Mouse (Mus musculus) frontal cortex, postnatal 10 days (tissue): ENCODE results near the gene Actr10.

ENCODE experiments used
- DNase-seq, 2 experiments: peaks; one replicate each; pipeline ENCODE4 v3.0.0; 2022; ENCODE audit warnings: low spot score in 2 of 2, mixed read lengths in 1 of 2

Gene Actr10

DNA sequence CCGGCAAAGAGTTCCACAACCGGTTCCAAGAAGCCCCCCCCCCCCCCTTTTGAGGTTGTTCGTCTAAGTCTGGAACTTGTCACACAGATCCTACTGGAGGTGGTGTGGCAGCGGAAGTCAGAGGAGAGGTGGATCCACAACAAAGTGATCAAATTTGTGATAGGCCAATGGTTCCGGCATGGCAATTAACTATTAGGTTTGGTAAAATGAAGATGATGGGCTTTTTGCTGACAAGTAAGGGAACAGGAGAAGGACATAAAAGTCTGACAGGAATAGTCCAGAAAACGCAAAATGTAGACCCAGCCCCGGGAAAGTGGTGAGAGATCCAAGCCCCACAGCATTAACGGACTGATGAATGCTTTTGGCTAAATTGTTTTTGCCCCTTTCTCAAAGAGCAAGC, 29.9 kb downstream of the Actr10 start:
- DNase-seq: no peak

DNA sequence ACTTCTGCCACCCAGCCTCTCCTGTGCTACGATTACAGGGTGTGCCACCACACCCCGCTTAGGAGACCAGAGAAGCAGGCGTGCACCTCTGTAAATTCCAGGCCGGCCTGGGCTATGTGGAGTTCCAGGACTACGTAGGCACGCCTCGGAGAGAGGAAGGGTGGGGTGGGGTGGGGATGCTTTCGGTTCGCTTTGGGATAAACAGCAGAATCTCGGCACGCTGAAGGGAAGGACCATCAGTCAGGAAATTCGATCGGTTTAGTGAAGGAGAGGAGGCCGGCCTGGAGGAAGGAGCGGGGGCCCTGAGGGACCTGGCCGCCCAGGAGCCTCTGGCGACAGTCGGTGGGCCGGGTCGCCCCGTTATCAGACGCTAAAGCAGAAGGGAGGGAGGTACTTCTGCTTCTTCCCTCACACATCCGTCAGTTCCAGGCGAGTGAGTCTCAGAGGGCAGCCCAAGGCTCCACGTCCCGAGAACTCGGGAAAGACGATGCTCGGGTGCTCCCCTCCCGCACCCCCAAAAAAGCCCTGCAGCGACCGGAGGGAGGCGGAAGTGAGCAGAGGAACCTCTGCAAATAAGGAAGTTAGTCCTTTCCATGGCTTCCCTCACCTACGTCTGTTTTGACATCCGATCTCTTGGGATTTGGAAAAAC, 30.6 kb downstream of the Actr10 start:
- peak; percentile 67 to 75 for DNase-seq

DNA sequence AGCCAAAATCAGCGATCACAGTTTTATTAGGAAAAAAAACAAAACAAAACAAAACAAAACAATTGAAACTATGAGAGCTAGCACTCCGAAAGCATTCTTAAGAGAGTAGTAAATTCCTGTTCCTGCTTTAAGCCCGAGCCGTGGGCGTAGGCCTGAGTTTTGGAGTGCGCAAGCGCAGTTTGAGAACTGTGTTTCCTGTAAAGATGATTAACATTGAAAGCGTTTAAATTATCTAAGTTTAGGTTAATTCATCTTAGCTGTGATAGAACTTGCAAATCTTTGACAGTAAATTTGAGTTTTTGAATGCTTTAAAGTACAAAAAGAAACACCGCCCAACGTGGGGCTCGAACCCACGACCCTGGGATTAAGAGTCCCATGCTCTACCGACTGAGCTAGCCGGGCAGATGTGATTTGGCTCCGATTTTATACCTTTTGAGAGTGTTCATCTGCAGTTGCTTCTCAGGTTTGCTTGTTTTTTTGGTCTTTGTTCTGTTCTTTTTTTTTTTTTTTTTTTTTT, 31.2 kb downstream of the Actr10 start:
- peak; percentile 79 to 89 for DNase-seq

- DNase-seq: peak; percentile 25 to 41
Observed at GRCm38 (mm10) chr12:70969485-70970184, 32.0 kb downstream of the Actr10 start.

GRCm38 (mm10) chr12:70973831-70974230, 36.2 kb downstream of the Actr10 start:
- no peak for DNase-seq

GRCm38 (mm10) chr12:70974441-70975266, 37.0 kb downstream of the Actr10 start, which contains the start of gene Psma3:
Gene Psma3, plus strand, starts transcription at chr12:70974621.
- DNase-seq: peak; percentile 87 to 89

GRCm38 (mm10) chr12:70975406-70975805, 37.7 kb downstream of the Actr10 start:
- no peak for DNase-seq

- DNase-seq: no peak
Observed at GRCm38 (mm10) chr12:70975891-70976290, 38.2 kb downstream of the Actr10 start.

DNA sequence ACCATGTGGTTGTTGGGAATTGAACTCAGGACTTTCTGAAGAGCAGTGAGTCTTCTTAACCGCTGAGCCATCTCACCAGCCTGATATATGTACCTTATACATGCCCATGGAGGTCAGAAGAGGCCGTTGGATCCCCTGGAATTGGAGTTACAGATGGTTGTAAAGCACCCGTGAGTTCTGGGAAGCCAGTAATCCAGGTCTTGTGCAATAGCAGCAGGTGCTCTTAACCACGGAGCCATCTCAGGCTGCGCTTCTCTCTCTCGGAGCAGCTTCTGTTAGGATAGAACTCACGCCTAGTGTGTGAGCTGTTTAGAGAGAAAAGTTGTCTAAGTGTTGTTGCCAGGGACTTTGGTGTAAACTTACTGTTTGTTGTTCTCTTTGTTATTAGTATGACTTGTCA, 40.7 kb downstream of the Actr10 start:
- no peak for DNase-seq

DNA sequence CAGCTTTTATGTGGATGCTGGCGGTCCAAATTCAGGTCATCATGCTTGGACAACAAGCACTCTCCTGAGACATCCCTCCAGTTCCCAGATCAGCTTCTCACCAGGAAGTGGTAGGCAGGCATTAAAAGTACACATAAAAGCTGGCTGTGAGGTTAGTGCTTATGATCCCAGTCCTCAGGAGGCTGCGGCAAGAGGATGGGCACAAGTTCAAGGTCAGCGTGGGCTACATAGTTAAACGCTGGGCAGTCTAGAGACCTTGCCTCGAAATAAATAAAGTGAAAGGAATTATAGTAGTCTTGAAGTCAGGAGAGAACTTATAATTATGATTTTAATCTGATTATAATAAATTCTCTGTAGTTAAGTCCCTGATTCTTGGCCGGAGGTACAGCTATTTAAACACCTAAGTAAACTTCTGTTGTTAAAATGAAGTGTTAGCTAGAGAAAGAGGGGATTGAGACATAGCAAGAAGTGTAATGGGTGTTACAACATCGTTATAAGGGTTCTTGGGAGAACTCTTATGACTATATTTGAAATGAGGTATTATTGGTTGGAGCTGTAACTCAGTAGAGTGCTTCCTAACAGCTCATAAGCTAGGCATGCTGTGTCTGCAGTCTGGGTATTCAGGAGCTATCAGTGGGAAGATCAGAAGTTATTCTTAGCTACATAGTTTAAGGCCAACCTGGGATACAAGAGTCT, 47.3 kb downstream of the Actr10 start:
- DNase-seq: no peak

DNA sequence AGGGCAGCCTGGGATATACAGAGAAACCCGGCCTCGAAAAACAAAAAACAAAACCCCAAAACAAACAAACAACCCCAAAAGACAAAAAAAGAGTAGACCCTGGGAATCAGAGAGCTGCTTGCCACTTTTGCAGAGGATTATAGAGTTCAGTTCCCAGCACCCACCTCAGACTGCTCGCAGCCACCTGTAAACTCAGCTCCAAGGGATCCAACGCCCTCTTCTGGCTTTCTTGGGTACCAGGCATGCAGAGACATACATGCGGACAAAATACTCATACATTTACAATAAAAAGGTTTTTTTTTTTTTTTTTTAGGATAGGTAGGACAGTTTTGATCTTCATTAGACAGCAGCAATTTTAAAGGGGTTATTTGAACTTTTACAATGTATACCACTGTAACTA, 59.6 kb downstream of the Actr10 start:
- DNase-seq: no peak

DNA sequence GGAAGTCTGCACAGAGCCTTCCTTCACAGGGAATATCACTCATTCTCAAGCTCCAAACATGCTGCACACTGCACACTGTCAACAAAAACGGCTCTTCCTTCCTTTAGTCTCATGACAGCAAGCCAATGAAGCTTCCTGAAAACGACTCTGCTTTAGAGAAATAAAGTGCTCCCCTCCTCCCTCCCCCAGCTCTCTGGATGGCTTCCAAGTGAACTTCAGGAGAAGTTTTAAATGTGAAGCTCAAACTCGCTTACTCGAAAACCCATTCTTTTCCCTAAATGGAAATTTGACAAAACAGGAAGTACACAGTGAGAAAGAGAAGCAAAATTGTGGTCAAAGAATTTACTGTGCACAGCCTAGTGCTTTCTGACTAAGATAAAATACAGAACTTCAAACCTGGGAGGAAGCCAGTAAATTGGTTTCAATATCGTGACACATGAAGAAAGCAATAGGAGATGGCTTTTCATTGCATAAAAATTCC, 61.8 kb downstream of the Actr10 start:
- no peak for DNase-seq

DNA sequence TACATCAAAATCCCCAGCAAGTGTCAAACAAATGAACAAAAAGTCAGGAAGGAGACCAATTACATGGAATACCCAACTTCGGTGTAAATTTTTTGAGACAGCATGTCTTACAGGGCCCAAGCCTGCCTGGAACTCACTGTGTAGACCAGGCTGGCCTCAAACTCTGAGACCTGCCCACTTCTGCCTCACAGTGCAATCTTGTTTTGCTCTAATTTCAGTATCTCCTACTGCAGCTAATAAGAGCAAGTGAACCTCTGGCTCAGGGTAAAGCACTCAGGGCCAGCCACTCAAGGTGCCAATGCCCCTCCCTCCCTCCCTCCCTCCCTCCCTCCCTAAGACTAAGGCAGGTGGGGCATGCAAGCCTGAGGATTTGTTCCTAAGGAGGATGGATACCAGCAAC, 62.7 kb downstream of the Actr10 start:
- no peak for DNase-seq

DNA sequence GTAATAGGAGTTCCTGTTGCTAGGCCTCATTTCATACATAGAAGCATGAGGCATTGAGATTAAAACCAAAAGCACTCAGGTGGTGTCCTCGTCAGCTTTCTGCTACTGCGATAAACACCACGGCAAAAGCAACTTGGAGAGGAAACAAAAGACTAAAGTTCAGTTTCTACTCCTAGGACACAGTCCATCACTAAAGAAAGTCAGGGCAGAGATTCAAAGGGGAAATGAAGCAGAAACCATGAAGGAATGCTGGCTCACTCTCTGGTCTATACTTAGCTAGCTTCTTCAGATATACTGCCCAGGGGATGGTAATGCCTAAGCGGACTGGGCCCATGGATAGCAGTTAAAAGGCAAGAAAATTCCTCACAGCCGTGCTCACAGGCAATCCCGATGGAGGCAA, 63.8 kb downstream of the Actr10 start:
- no peak for DNase-seq

DNA sequence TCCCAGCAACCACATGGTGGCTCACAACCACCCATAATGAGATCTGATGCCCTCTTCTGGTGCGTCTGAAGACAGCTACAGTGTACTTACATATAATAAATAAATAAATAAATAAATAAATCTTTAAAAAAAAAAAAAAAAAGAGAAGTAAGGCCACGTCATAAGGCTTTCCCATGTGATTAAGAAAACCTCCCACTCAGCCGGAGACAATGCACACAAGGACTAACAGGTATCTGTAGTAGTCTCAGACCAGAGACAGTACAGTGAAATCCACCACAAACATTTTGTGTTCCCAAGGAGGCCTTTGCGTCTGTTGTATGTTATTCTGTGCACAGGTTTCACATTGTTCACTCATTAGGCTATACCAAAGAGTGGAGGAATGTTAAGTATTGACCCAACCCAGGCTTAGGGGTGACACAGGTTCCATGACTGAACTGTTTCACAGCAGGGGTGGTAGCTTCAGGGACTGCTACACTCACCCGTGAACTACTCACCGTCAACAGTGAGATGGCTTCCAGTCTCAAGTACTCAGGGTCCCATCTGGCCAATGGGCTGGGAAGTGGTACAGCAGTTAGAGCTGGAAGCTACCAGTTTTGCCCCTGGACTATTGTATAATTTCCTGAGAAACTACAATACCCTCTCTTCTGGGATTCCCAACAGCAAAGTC, 66.2 kb downstream of the Actr10 start:
- DNase-seq: no peak

- DNase-seq: no peak
Observed at GRCm38 (mm10) chr12:71006141-71006540, 68.5 kb downstream of the Actr10 start.

DNA sequence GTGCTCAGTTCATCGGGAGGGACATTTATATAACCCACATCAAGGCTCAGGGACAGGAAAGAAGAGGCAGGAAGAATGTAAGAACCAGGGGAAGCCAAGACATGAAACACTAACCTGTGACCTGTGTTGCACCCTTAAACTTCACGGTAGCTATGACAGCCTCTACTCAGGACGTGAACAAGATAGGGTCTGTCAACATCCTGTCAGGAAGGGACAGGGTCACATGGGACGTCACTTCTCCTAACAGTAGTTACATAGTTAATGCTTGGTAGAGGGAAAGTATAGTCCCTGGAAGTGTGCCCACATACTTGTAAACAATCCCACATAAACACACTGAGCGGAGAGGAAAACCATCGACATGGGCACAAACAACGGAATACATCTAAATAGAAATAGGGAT, 69.2 kb downstream of the Actr10 start:
- DNase-seq: no peak

DNA sequence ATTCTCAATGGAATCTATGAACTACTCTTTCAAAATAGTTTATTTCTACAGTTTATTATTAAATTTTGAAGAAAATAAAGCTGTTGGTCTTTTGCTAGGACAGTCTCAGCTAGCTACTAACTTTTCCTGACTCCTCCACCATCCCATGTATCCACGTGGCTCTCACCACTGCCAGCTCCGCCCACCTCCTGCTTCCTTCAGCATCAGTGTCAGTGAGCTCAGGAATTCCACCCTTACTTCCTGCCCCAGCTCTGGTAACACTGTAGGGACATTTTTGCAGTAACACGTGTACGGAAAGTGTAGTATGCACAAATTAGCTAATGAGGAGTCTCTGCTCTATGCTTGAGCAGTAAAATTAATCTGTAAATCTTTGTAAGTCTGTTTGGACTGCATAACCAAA, 72.1 kb downstream of the Actr10 start:
- DNase-seq: no peak
